Mouse (Mus musculus) regulatory T cell (primary cell): ENCODE results near the gene Cpsf4.
"Not testable (repeated sequence)": the region's sequence is repeated elsewhere in the genome, so short reads cannot be mapped to it uniquely, and the experiment has no call there.

Experiments
- in situ Hi-C: fragments of 300-600 bp; cut with MboI, MseI; formaldehyde crosslinking; loops from one replicate; pipeline ENCODE4 v1.15.1; 2025; ENCODE audit warnings: high pct_unique_total_duplicates

Gene Cpsf4

DNA sequence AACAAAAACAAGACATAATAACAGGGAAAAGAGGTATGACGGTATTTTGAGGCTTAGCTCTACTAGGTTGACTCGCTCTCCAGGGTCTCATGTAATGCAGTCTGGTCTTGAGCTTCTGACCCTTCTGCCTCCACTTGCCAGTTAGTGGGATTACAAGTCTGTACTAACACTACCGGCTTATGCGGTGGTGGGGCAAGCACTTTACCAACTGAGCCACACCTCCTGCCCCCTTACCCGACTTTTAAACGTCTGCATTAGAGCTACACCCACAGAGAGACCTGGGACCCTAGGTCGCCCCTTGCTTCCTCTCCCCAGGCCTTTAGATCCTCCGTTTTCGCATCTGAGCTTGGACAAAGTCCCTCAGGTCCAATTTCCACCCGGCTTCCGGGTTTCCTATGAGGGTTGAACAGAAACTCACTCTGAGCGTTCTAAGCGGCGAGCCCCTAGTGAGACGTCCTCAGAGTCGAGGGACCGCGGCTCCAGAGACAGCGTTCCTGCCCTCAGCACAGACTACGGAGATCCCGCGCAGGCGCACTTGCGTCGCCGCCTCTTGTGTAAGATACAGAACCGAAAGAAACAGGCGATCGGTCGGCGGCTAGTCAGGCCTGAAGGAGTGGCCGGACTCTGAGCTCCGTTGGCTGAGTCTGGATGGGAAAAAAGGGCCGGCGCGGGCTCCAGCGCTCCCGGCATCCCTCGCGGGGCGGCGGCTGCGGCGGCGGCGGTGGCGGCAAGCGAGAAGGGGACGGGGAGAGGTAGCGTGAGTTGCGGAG lies at the start of gene Cpsf4, which contains the start of gene Ptcd1:
Gene Cpsf4 (plus strand): TSS at position 678 of the 770 bp plus-strand sequence.
Gene Ptcd1 (minus strand): TSS at position 573 of the 770 bp plus-strand sequence.
- in situ Hi-C loops, result no loop called here

DNA sequence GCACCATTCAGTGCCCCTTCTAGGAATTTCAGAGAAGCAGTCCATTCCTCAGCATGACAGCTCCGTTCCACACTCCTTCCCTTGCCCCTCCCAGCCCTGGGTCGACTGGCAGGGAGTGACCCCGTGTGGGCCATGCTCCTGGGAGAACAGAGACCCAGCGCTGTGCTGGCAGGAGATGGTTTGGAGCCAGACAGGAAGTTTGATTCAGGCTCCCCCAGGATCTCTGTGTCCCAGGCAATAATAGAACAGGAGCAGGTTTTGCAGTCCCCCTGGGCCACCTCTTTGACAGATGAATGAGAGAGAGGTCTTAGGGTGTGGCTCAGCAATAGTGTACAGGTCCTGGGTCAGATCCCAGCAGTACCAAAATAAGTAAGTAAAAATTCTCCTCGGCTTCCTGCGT lies 49.0 kb upstream of the Cpsf4 start:
- in situ Hi-C loops, result no loop called here

DNA sequence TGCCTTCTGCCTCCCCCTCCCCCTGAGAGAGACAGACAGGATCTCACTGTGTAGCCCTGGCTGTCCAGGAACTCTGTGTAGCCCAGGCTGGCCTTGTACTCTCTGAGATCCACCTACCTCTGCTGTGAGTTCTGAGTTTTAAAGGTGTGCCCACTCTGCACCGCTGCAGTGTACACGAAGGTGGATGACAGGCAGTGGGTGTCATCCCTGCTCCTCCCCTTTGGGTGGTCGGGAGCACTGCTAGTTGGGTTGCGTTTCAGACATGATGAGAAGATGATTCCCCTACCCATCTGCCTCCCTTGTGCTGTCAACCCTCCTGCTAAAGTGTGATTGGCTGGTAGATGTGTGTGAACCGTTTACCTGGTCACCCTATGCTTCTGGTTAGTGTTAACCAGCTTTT lies 48.6 kb upstream of the Cpsf4 start:
- in situ Hi-C loops, result no loop called here

DNA sequence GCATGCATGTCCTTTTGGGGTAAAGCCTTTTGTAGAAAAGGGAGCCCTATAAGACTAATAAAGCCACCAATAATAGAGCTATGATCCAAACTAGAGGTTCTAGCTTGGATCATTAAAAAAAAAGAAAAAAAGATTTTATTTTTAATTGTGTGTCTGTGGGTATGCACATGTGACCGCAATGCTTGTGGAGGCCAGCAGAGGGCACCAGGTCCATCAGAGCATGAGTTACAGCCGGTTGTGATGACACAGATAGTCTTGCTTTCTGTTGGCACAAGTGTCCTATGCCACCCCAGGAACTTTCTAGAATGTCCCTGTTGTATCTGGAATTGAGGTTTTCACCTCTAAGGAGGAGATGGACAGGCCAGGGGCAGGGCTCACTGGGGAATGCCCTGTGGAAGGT lies 47.6 kb upstream of the Cpsf4 start:
- in situ Hi-C loops, result no loop called here

DNA sequence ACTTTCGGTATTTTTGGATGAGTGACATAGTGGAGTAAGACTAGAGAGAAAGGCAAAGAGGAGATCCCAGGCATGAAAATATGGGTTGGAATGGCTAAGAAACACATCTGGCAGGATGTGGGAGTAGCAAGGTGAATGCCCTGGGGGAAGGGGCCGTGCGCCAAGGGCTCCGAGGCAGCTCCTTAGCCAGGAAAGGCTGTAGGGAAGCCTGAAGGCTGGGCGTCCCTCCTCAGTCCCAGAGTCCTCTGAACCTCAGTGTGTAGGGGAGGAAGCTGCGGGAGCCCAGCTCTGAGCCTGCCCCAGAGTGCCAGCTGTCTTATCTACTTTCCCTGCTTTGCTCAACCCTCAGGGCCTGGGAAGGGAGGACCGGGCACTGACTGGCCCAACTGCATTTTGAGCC lies 46.1 kb upstream of the Cpsf4 start:
- in situ Hi-C loops, result no loop called here

DNA sequence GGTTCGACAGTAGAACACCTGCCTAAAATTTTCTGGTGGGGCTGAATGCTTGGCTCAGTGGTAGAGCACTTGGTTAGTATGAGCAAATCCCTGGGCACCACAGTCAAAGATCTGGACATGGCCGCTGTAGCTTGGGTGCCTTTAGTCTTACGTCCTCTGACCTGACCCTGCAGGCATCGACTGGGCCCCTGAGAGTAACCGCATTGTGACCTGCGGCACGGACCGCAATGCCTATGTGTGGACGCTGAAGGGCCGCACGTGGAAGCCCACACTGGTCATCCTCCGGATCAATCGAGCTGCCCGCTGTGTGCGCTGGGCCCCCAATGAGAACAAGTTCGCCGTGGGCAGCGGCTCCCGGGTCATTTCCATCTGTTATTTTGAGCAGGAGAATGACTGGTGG lies 43.6 kb upstream of the Cpsf4 start:
- in situ Hi-C loops, result no loop called here

DNA sequence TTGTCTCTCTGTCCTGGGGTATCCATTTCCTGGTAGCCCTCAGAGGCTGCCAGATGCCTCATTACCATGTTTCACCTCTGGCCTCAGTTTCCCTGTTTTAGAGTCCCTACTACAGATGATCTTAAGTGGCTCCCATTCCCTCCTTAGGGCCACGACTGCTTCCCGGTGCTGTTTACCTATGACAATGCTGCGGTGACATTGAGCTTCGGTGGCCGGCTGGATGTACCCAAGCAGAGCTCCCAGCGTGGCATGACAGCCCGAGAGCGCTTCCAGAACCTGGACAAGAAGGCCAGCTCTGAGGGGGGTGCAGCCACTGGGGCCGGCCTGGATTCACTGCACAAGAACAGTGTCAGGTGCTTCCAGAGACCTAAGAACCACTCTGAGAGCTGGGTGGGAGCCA lies 40.4 kb upstream of the Cpsf4 start:
- in situ Hi-C loops, result no loop called here

DNA sequence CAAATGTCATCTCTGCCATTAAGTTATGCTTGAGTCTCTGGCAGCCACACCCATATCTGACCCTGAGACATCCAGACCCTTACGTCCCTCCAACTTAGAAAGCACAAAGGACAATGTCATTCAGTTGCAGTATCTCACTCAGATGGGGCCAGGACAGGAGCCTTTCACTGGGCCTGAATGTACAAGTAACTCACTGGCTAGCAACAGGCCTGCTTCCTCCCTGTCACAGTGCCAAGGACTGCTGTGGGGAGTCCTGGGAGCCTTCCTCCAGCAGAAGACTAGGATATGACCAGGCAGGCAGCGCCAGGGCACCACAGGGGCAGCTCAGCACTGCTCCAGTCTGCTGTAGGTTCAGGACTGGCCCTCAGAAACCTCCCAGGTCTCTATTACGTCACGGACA lies 37.9 kb upstream of the Cpsf4 start:
- in situ Hi-C loops, result no loop called here

DNA sequence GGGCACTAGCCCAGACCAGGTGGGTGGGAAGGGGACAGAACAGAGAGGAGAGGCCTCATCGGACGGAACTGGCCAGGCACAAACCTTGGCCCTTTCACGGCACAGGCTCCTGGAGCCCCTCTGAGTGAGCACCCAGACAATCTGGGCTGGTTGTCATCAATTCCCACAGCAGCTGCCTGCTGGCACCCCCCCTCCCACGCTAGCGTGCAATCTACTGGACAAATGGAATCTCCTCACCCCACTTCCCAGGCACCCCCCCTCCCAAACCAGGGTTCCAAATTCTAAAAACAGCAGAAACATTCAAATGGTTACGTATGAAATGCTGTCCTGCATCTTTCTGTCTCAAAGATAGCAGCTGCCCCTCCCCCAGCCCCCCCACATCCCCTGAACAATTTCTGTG lies 37.2 kb upstream of the Cpsf4 start:
- in situ Hi-C loops, result not testable (repeated sequence)

DNA sequence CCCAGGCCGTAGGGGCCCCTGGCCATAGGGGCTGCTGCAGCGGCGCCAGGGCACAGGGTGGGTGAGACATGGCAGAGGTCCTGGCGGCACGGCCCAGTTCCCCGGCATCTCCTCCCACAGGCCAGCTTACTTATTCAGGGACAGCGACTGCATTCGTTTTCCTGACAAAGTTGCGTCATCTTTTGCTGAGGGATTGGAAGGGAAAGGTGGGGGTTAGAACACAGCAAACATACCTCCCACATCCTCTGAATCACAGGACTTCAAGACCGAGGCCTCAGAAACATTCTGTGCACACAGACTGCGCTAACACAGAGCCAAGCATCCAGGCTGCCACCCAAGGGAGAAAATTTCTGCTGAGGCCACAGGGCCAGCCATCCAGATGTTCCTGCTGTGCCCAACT lies 36.8 kb upstream of the Cpsf4 start:
- in situ Hi-C loops, result no loop called here

DNA sequence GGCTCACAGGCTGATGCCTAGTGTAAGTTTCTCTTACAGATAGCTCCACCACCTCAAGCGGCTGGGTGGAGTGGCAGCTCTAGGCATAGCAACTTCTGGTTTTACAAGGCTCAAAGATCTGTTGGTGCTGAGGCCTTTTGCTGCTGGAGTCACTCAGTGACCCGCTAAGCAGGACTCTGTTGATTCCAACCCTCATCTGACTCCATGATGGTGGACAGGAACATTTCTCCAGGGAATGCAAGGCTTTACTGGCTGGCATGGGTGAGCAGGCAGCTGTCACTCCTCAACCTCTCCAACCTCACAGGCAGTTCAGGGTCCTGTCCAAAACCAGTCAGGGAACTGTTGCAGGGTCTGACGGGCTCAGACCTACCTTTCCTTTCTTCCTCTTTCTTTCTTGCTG lies 36.0 kb upstream of the Cpsf4 start:
- in situ Hi-C loops, result no loop called here

DNA sequence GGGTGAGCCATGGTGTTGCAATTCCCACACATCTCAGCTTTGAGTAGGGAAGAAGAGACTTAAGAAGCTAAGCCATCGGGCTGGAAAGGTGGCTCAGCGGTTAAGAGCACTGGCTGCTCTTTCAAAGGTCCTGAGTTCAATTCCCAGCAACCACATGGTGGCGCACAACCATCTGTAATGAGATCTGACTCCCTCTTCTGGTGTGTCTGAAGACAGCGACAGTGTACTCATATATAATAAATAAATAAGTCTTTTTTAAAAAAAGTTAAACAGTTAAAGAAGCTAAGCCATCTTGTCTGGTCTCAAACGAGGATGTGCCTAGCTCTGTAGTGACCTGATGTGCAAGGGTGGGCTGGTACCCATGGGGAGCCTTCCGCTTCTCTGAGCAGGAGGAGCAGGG lies 33.7 kb upstream of the Cpsf4 start:
- in situ Hi-C loops, result not testable (repeated sequence)

DNA sequence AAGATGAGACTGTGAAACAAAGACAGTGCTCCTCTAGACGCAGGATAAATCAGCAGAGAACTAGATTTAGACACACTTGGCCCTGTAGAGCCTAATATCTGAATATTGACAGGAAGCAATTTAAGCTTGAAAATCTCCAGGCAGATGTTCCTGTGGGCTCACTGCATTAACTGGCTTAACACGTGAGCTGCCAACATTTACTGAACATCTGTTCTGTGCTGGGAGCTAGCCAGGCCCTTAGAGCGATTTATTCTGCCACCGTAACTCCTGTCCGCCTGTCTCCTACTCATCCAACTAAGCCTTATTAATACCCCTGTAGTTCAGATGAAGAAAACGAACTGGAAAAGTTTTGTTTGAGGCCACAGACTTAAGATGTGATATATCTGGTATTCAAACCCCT lies 28.2 kb upstream of the Cpsf4 start:
- in situ Hi-C loops, result no loop called here

DNA sequence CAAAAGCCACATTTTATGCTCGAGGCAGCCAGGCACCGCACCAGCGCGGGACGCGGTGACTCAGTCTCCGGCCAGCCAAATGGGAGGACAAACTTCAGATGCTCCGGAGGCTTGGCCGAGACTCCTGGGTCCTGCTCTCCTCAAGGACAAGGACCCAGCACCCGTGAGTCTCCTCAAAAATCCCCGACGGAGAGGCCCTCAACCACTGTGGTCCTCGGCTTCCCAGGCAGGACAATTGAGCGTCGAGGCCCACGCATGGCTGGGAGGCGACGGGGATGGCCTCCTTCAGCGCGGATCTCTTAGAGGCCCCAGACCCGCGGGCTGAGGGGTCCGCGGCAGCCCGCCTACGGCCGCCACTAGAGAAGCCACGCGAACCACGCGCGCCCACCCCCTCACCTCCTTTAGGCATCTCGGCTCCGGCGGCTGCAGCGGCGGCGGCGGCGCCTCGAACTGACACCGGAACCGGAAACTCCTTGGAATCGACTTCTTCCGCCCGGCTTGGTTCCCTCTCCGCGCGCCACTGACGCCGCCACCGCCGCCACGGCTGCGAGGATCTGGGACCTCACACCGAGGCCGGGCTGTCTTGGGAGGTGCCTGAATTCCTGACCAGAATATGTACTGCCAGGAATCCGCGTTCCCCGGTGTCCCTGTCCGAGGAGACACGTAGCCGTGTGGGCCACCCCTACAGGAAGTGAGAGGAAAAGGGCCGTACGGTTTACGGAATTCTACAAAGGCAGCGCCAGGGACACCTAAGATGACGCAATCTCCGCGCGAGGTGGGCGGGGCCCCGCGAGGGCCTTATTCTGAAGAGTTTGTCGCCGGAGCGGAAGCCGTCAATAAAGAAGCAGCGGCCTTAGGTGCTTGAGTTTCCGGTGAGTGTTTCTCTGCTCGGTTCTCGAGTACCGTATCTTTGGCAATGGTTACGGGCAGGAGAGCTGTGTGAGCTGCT lies 27.2 kb upstream of the Cpsf4 start, which contains the start of the genes Pdap1 and Bud31:
Gene Pdap1 (minus strand): TSS at position 668 of the 949 bp plus-strand sequence.
Gene Bud31 (plus strand): TSS at position 792 of the 949 bp plus-strand sequence.
- in situ Hi-C loops, result no loop called here

DNA sequence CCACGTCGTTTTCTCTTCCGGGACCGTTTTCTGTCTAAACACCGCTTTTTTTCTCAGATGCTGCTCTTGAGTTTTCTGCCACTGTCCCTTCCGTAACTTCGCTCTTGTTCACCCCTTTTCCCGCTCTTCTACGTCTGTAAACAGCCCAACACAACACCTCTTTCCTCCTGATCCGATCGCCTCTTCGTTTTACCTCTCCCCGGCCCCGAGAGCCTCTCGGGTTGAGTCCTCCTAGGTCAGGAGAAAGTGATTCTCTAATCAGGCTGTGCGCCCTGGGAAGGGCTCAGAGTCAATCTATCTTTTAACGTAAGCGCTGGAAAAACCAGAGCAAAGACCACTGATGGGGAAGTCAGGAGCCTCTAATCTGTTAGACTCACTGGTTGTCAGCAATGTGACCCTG lies 26.4 kb upstream of the Cpsf4 start:
- in situ Hi-C loops, result no loop called here

DNA sequence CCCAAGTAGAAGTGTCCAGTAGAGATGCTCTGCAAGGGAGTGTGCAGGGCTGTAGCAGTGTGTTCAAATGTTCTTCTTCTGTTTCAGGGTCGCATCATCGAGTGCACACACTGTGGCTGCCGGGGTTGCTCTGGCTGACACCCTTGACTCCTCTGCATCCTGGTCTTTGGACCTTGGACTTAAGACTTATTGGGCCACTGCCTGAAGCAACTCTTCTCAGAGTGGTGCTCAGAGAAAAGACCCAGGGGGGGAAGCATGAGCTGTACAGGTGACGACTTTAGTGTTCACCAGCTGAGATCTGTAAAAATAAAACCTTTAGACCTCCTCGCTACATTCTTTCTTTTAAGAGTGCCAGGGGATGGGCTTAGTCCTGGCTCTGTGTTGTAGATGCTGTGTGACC lies 19.3 kb upstream of the Cpsf4 start:
- in situ Hi-C loops, result no loop called here

DNA sequence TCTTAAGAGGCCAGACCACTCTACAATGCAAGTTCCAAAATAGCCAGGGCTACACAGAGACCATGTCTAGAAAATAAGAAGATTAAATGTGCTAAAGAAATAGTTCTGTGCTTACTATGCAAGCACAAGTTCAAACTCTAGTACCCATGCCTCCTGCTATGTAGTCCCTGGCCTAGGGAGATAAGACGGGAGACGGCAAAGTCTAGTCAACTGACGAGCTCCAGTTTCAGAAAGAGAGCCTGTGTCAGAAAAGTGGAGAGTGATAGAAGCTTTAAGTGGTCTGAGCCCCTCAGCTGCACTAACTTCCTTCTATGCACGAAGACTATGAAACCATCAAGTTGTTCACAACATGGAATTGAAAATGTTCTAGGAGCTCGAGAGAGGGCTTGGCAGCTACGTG lies 17.7 kb upstream of the Cpsf4 start:
- in situ Hi-C loops, result no loop called here

DNA sequence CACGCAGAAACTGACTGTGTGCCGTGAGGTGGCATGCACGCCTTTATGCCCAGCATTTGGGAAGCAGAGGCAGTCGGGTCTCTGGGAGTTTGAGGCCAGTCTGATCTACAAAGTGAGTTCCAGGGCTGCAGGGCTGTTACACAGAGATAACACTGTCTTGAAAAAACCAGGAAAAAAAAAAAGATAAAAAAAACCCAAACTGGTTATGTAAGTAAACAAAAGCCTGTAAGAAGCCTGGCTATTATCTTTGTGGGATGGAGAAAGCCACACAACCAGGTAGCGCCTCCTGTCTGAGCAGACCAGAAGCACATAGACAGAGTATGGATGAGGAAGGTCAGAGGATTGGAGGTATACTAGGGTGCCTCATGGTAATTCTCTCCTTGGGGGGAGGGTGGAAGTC lies 14.3 kb upstream of the Cpsf4 start:
- in situ Hi-C loops, result no loop called here

DNA sequence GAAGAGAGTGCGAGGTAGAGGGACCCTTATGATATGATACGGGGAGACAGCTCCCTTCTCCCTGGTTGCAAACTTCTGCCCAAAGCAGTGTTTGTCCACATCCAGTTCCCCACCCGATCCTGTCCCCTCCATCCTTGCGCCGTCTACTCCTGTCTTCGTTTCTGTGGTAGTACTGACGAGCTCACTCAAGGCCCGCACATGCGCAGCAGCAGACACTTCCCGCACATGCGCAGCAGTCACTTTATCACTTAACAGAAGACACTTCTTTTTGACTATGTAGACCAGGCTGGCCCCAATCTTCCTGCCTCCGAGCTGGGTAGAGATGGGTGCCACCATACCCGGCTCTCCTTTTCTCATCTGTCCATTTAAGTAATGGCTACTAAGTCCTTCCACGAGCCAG lies 5.7 kb upstream of the Cpsf4 start:
- in situ Hi-C loops, result no loop called here

DNA sequence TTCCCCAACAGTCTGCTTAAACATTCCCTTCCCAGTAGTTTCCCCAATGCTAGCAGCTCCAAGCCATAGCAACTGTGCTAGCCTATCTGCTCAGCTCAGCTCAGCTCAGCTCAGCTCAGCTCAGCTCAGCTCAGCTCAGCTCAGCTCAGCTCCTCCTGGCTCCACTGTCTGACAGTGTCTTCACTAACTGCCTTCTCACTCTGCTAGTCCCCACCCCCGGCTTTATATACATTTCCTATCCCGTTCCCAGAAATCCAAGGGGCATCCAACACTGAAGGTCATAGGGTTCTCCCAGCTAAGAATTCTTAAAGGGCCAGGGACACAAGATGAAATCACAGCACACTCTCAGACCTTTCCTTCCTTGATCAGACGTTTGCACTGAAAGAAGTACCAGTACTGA lies 2.3 kb upstream of the Cpsf4 start:
- in situ Hi-C loops, result no loop called here

DNA sequence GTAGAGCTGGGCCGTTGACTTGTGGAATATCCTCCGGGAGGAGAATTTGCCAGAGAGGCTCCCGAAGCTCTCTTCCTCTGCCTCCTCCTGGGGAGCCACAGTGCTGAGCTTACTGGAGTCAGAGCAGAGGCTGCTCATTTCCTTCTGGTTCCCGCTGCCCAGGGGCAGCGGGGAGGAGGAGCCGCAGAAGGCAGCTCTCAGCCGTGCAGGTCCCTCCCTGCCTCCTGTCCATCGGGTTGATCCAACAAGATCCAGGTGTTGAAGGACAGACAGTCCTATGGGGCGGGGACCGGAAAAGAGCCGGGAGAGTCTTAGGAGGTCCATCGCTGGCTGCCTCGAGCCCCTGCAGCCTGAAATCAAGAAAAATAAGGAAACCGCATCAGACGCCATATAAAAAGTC lies 1.8 kb upstream of the Cpsf4 start:
- in situ Hi-C loops, result no loop called here

DNA sequence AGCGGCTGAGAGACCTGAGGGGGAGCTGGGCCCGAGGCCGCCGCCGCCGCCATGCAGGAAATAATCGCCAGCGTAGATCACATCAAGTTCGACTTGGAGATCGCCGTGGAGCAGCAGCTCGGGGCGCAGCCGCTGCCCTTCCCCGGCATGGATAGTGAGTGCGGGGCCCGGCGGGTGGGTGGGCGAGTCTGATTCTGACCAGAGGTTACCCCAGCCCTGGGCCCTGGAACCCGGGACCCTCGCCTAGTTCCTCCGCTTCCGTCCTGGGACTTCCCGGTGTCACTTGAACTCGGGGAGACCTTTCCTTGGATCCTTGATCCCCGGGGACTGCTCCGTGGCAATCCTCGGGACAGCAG lies 271 bp downstream of the Cpsf4 start:
- in situ Hi-C loops, result no loop called here

DNA sequence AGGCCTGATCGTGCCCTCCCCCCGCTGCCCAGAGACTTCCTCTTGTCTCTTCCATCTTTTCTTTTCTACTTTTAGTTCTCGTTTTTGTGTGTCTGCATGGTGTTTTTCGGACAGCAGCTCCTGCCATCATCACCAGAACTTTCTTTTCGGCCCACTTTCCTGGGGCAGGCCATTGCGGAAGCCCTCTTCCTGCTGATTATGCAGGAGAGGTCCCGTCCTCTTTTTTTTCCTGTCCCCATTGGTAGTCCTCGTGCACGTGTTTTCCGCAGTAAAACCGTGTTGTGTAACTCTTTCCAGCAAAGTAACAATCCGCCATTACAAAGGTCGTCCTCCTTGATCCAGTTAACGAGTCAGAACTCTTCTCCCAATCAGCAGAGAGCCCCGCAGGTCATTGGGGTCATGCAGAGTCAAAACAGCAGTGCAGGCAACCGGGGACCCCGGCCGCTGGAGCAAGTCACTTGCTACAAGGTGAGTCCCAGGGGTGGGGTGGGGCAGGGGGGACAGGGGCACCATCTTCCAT lies 11.5 kb downstream of the Cpsf4 start:
- in situ Hi-C loops, result no loop called here
